ENCODE assay signal across 13 mouse cellular contexts in the genomic region with DNA sequence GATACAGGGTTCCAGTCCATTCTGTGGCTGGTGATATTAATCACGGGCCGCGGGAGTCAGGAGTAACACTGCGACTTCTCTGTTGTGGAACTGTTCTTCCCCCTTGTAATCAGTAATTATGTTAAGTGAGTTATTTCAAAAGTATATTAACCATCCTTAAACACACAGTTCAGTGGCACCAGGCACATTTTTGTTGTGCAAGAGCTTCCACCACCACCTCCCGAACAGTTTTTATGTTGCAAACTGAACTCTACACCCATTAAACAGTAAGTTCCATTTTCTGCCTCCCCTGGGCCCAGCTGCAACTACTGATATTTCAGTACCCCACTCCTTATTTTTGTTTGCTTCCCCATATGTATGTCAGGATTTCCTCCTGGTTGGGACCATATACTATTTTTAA. TPM values are rescaled to one million over a fixed set of nuclear protein-coding genes. Genes with fewer than 3 reads are reported as not detected.
"Had no signal": no experiment of that assay in that cellular context is flagged by ENCODE, and none has a peak within 500 bp of the region (broad histone marks: within the 10 kb centered on the region; RNA-seq: fewer than 3 reads in every experiment).

No protein-coding gene starts in this region.

- H3K4me2 ChIP-seq: hindbrain, embryonic 15.5 days; limb, embryonic 13.5 days; lung, embryonic 14.5 days; midbrain, embryonic 12.5 days; neural tube, embryonic 12.5 days had no signal

- DNase-seq: left cerebral cortex, postnatal 4 days; lung, embryonic 14.5 days; lung, postnatal 10 days; lung, postnatal 4 days; thymus, postnatal 4 days had no signal

- H3K4me1 ChIP-seq: hindbrain, embryonic 15.5 days; neural tube, embryonic 12.5 days had no signal

- ATAC-seq: intestine, embryonic 16.5 days had no signal

- H3K27me3 ChIP-seq: hindbrain, embryonic 15.5 days; limb, embryonic 13.5 days; neural tube, embryonic 12.5 days had no signal

- H3K36me3 ChIP-seq: hindbrain, embryonic 15.5 days; limb, embryonic 13.5 days; midbrain, embryonic 12.5 days; neural tube, embryonic 12.5 days had no signal

- H3K9ac ChIP-seq: hindbrain, embryonic 15.5 days; limb, embryonic 13.5 days; liver, embryonic 14.5 days; lung, embryonic 14.5 days; midbrain, embryonic 12.5 days; neural tube, embryonic 12.5 days had no signal

- H3K9me3 ChIP-seq: hindbrain, embryonic 15.5 days; limb, embryonic 13.5 days; midbrain, embryonic 12.5 days; neural tube, embryonic 12.5 days had no signal

- H3K4me3 ChIP-seq: hindbrain, embryonic 15.5 days; limb, embryonic 13.5 days; midbrain, embryonic 12.5 days; neural tube, embryonic 12.5 days had no signal

- H3K27ac ChIP-seq: hindbrain, embryonic 15.5 days; limb, embryonic 13.5 days; liver, embryonic 14.5 days; midbrain, embryonic 12.5 days; neural tube, embryonic 12.5 days; stomach, postnatal 0 days had no signal

RNA-seq across cellular contexts. Expression of a gene that starts 22.1 kb away (rescaled TPM):
- total RNA-seq: megakaryocyte-erythroid progenitor cell, adult 5-6 weeks had no signal

RNA-seq across cellular contexts. Expression of a gene that starts 34.3 kb away (rescaled TPM):
- total RNA-seq: megakaryocyte-erythroid progenitor cell, adult 5-6 weeks had no signal
- polyA plus RNA-seq: midbrain, embryonic 12.5 days; neural tube, embryonic 12.5 days had no signal

RNA-seq across cellular contexts. Expression of a gene that starts 43.4 kb away (rescaled TPM):
- total RNA-seq: megakaryocyte-erythroid progenitor cell, adult 5-6 weeks had no signal
